Mouse (Mus musculus) liver, embryonic 11.5 days (tissue): ENCODE results near the gene Lcp2. TPM values are rescaled to one million over a fixed set of nuclear protein-coding genes. Genes with fewer than 3 reads are reported as not detected.

Experiments
- ATAC-seq: fragments of 200-750 bp; cut with Nextera tagmentation; replicated peaks from 2 replicates; pipeline ENCODE4 v1.8.0; 2017; ENCODE audit warnings: moderate number of reproducible peaks, mild to moderate bottlenecking, moderate TSS enrichment, moderate library complexity; ENCODE audit not compliant: low FRiP score
- DNase-seq: peaks from one replicate; pipeline ENCODE4 v3.0.0-alpha.2; 2017; ENCODE audit warnings: low spot score
- H3K27ac ChIP-seq: fragments of 300-500 bp; sonication (generic); 2 replicates; pipeline ENCODE4 v1.5.1; 2014; ENCODE audit warnings: mild to moderate bottlenecking, low read depth, low read length, control low read depth
- H3K27me3 ChIP-seq: fragments of 300-500 bp; sonication (generic); replicated peaks from 2 replicates; pipeline ENCODE4 v1.6.1; 2014; ENCODE audit warnings: low read length, mixed read lengths; ENCODE audit not compliant: control insufficient read depth, insufficient read depth
- H3K36me3 ChIP-seq: fragments of 300-500 bp; sonication (generic); 2 replicates; pipeline ENCODE4 v1.6.1; 2014; ENCODE audit warnings: mild to moderate bottlenecking, low read length, moderate library complexity, mixed read lengths; ENCODE audit not compliant: control insufficient read depth, insufficient read depth
- H3K4me1 ChIP-seq: fragments of 300-500 bp; sonication (generic); replicated peaks from 2 replicates; pipeline ENCODE4 v1.6.1; 2014; ENCODE audit warnings: low read length, mixed read lengths; ENCODE audit not compliant: control insufficient read depth, insufficient read depth
- H3K4me2 ChIP-seq: fragments of 300-500 bp; sonication (generic); 2 replicates; pipeline ENCODE4 v1.6.1; 2014; ENCODE audit warnings: mild to moderate bottlenecking, control low read depth, moderate library complexity
- H3K4me3 ChIP-seq: fragments of 300-500 bp; sonication (generic); 2 replicates; pipeline ENCODE4 v1.5.1; 2014; ENCODE audit warnings: low read depth, low read length, control low read depth
- H3K9ac ChIP-seq: fragments of 300-500 bp; sonication (generic); 2 replicates; pipeline ENCODE4 v1.6.1; 2014; ENCODE audit warnings: low read depth, low read length, control low read depth
- H3K9me3 ChIP-seq: fragments of 300-500 bp; sonication (generic); 2 replicates; pipeline ENCODE4 v1.6.1; 2016; ENCODE audit warnings: low read length, inconsistent platforms, mixed read lengths; ENCODE audit not compliant: control insufficient read depth
- WGBS: fragments of 180-500 bp; shearing (Covaris S2); extraction: QIAGEN DNeasy Blood & Tissue Kit; methylation state at CpG from one replicate; pipeline ENCODE4 v1.1.7; 2014; 5-methylcytosine and 5-hydroxymethylcytosine counted together
- polyA plus RNA-seq: library from polyadenylated mRNA; unstranded; fragments of >200 nt; fragmentation: Nextera tagmentation; extraction: Ambion mirVana; gene quantifications from 2 replicates; pipeline ENCODE4 v1.2.1, GENCODE M21; 2014

The Lcp2 gene
- polyA plus RNA-seq, 1 experiment from 2014 or later = 16.0 TPM

- DNase-seq = no peak
- Histone ChIP-seq H3K27ac (no peak overlapping the region), H3K4me1 (no peaks in the 10 kb centered on the region), H3K4me2 (no peak overlapping the region), H3K4me3 (no peak overlapping the region), H3K9ac (no peak overlapping the region), H3K27me3 (no peaks in the 10 kb centered on the region), H3K9me3 (no peaks in the 10 kb centered on the region), H3K36me3 (no peaks in the 10 kb centered on the region)
- ATAC-seq = no peak
- 44% methylated on average over 2 of the region's 2 CpGs for WGBS
Observed at GRCm38 (mm10) chr11:34084639-34085038, 37.9 kb downstream of the Lcp2 start.

GRCm38 (mm10) chr11:34086164-34086751 is 39.5 kb downstream of the Lcp2 start:
- H3K4me2 ChIP-seq = no peak overlapping the region
- 77% methylated on average over 8 of the region's 8 CpGs for WGBS
- no peaks in the 10 kb centered on the region for H3K9me3 ChIP-seq
- no peak overlapping the region for H3K9ac ChIP-seq
- H3K27me3 ChIP-seq = no peaks in the 10 kb centered on the region
- no peaks in the 10 kb centered on the region for H3K36me3 ChIP-seq
- ATAC-seq = no peak
- H3K4me3 ChIP-seq = no peak overlapping the region
- H3K4me1 ChIP-seq = no peaks in the 10 kb centered on the region
- no peak overlapping the region for H3K27ac ChIP-seq
- DNase-seq = no peak

DNA sequence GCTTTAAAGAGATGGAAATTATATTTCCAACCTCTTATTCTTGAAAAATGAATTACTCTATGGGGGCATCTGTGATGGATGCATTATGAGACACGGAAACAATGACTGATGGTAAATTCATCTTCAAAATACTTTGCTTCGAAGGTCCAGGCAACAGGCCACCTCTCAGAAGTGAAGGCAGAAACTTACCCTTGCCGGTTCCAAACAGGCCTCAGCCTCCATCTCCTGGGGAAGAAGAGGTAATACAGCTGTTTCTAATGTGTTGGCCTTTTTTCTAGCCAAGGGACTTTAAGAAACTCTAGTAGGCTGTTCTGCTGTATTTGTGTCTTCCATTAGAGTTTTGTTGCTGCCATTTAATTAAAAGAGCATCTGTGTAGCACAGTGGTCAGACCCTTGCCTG is 40.3 kb downstream of the Lcp2 start:
- Histone ChIP-seq H3K4me1 (no peaks in the 10 kb centered on the region), H3K36me3 (no peaks in the 10 kb centered on the region), H3K9me3 (no peaks in the 10 kb centered on the region), H3K4me3 (no peak overlapping the region), H3K27me3 (no peaks in the 10 kb centered on the region), H3K9ac (no peak overlapping the region), H3K4me2 (no peak overlapping the region), H3K27ac (no peak overlapping the region)
- ATAC-seq (no peak), DNase-seq (no peak)
- WGBS = 62% methylated on average over 3 of the region's 3 CpGs

DNA sequence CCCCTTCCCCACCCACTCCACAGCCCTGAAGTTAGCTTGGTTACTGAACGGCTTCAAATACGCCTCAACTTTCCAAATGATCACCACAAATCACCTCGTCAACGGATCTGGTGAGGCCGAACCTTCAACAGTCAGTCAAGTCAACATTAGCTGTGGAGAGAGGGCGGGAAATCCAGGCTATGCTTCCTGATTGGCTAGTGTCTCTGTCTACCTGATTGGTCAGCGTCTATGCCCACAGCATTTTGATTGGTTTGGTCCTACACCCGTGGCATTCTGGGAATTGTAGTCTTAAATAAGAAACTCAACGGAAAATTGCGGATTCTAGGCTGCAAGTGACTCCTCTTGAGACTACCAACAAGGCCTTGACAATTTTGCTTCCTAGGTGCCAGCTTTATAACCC is 51.7 kb downstream of the Lcp2 start, which contains the start of gene 4930469K13Rik:
Gene 4930469K13Rik, minus strand, starts transcription at position 133 of the 400 bp plus-strand sequence.
- no peak within 1 kb of the TSS for H3K27ac ChIP-seq
- no peak within 1 kb of the TSS for H3K4me2 ChIP-seq
- DNase-seq (no peak), ATAC-seq (no peak)
- 75% methylated on average over 10 of the region's 10 CpGs for WGBS
- H3K27me3 ChIP-seq = no peaks in the 10 kb centered on the region
- no peaks in the 10 kb centered on the region for H3K4me1 ChIP-seq
- H3K9ac ChIP-seq = no peak within 1 kb of the TSS
- no peak within 1 kb of the TSS for H3K4me3 ChIP-seq
- no peaks in the 10 kb centered on the region for H3K36me3 ChIP-seq
- H3K9me3 ChIP-seq = no peaks in the 10 kb centered on the region

- ATAC-seq = no peak
- H3K4me2 ChIP-seq = no peak overlapping the region
- 79% methylated on average over 4 of the region's 4 CpGs for WGBS
- H3K36me3 ChIP-seq = no peaks in the 10 kb centered on the region
- no peak overlapping the region for H3K4me3 ChIP-seq
- no peaks in the 10 kb centered on the region for H3K4me1 ChIP-seq
- H3K9ac ChIP-seq = no peak overlapping the region
- H3K9me3 ChIP-seq = no peaks in the 10 kb centered on the region
- no peak for DNase-seq
- no peaks in the 10 kb centered on the region for H3K27me3 ChIP-seq
- H3K27ac ChIP-seq = no peak overlapping the region
Observed at GRCm38 (mm10) chr11:34101827-34102226, 55.1 kb downstream of the Lcp2 start.

GRCm38 (mm10) chr11:34104919-34105318 is 58.2 kb downstream of the Lcp2 start:
- DNase-seq (no peak), ATAC-seq (no peak)
- H3K4me1 ChIP-seq = no peaks in the 10 kb centered on the region
- H3K27ac ChIP-seq = no peak overlapping the region
- H3K9ac ChIP-seq = no peak overlapping the region
- WGBS = 58% methylated on average over 1 of the region's 1 CpGs
- no peaks in the 10 kb centered on the region for H3K36me3 ChIP-seq
- H3K9me3 ChIP-seq = no peaks in the 10 kb centered on the region
- no peaks in the 10 kb centered on the region for H3K27me3 ChIP-seq
- no peak overlapping the region for H3K4me2 ChIP-seq
- H3K4me3 ChIP-seq = no peak overlapping the region

GRCm38 (mm10) chr11:34109260-34109659 is 62.5 kb downstream of the Lcp2 start:
- DNase-seq (no peak), ATAC-seq (no peak)
- H3K9me3 ChIP-seq = no peaks in the 10 kb centered on the region
- no peak overlapping the region for H3K4me2 ChIP-seq
- WGBS = 96% methylated on average over 1 of the region's 1 CpGs
- H3K4me3 ChIP-seq = no peak overlapping the region
- no peaks in the 10 kb centered on the region for H3K36me3 ChIP-seq
- no peaks in the 10 kb centered on the region for H3K4me1 ChIP-seq
- H3K9ac ChIP-seq = no peak overlapping the region
- H3K27me3 ChIP-seq = no peaks in the 10 kb centered on the region
- H3K27ac ChIP-seq = no peak overlapping the region

DNA sequence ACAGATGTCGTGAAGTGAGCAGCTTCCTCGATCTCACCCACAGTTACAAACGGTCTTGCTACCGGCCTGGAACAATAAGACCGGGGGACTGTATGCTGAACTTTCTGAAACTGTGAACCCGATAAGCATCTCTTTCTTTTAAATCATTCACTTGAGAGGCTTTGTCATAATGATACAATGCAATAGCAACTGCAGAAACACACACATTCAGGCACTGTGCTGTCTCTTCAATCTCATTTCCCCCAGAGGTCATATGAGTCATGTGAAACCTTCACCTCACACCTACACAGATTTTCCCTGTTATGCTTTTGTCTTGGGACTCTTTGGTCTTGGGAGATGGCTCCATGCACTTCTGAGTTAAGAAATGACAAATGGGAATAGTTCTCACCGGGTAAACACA is 65.2 kb downstream of the Lcp2 start:
- no peaks in the 10 kb centered on the region for H3K27me3 ChIP-seq
- no peaks in the 10 kb centered on the region for H3K4me1 ChIP-seq
- ATAC-seq (no peak), DNase-seq (no peak)
- no peak overlapping the region for H3K27ac ChIP-seq
- 68% methylated on average over 7 of the region's 7 CpGs for WGBS
- H3K4me3 ChIP-seq = no peak overlapping the region
- H3K4me2 ChIP-seq = no peak overlapping the region
- no peaks in the 10 kb centered on the region for H3K9me3 ChIP-seq
- no peaks in the 10 kb centered on the region for H3K36me3 ChIP-seq
- no peak overlapping the region for H3K9ac ChIP-seq

GRCm38 (mm10) chr11:34112781-34113380 is 66.2 kb downstream of the Lcp2 start:
- Histone ChIP-seq H3K4me3 (no peak overlapping the region), H3K9ac (no peak overlapping the region), H3K4me1 (no peaks in the 10 kb centered on the region), H3K4me2 (no peak overlapping the region), H3K27ac (no peak overlapping the region), H3K9me3 (no peaks in the 10 kb centered on the region), H3K36me3 (no peaks in the 10 kb centered on the region), H3K27me3 (no peaks in the 10 kb centered on the region)
- WGBS = 65% methylated on average over 4 of the region's 4 CpGs
- ATAC-seq (no peak), DNase-seq (no peak)
